Mouse (Mus musculus) MEL (cell line): ENCODE measurements around the gene Ccdc63.

Experiments
- CTCF ChIP-seq, 3 experiments: IDR thresholded peaks in 2 of 3; conservative IDR thresholded peaks in 1 of 3; 2 replicates each; pipeline ENCODE4 v1.5.1; 2011 to 2012; ENCODE audit warnings: low read length in 3 of 3, low read depth in 2 of 3, mild to moderate bottlenecking in 2 of 3, improper control_type of control experiment in 1 of 3, inconsistent platforms in 1 of 3, mixed read lengths in 1 of 3, moderate library complexity in 1 of 3; ENCODE audit not compliant: control insufficient read depth in 1 of 3, insufficient read depth in 1 of 3, poor library complexity in 1 of 3, severe bottlenecking in 1 of 3
- JUND ChIP-seq: IDR thresholded peaks from 2 replicates; pipeline ENCODE4 v1.6.1; 2011; ENCODE audit warnings: low read depth, mild to moderate bottlenecking, improper control_type of control experiment, low read length
- MAX ChIP-seq: IDR thresholded peaks from 2 replicates; pipeline ENCODE4 v1.6.1; 2011; ENCODE audit warnings: low read length, improper control_type of control experiment
- MYC ChIP-seq: IDR thresholded peaks from 2 replicates; pipeline ENCODE4 v1.6.1; 2011; ENCODE audit warnings: low read depth, mild to moderate bottlenecking, low read length, improper control_type of control experiment, moderate library complexity
- ZNF384 ChIP-seq: IDR thresholded peaks from 2 replicates; pipeline ENCODE4 v1.6.1; 2012; ENCODE audit warnings: low read depth, mild to moderate bottlenecking, inconsistent platforms, low read length, improper control_type of control experiment

DNA sequence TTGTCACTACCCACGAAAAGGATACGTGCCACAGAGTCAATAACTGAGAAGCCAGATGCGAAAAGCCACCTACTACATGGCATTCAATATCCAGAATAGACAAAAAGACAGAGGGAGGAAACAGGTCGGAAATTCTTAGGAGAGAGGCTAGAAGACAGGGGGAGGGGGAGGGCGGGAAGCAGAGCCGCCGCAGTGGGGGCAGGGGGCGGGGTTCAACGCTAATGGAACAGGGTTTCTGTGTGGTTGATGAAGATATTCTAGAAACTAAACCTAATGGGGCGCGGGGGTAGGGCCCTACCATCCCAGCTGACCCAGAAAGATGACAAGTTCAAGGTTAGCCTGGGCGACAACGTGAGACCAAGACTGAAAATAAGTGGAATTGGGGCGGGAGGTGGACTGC, 13.4 kb upstream of the Ccdc63 start:
- TF ChIP-seq CTCF (IDR thresholded peaks at IDR 0.05 in 2 of 3, conservative IDR thresholded peaks at IDR 0.05 in 1 of 3; ENCODE audit: control insufficient read depth in 1 of 3, insufficient read depth in 1 of 3, low read depth in 2 of 3, low read length in 3 of 3, poor library complexity in 1 of 3, severe bottlenecking in 1 of 3) (no peak), MAX (no peak), ZNF384 (no peak), MYC (no peak), JUND (no peak)
